Mouse (Mus musculus): ENCODE measurements around the gene Olfr767. TPM values are rescaled to one million over a fixed set of nuclear protein-coding genes. Genes with fewer than 3 reads are reported as not detected.
"Not testable (repeated sequence)": the region's sequence is repeated elsewhere in the genome, so short reads cannot be mapped to it uniquely, and the experiment has no call there.

Gene Olfr767
- total RNA-seq (2014; fragmentation: Nextera tagmentation) (not detected in 2 replicates), total RNA-seq (2017) (0.05 TPM in 1 of 2 replicates, not detected in the other), polyA plus RNA-seq (2012) (not detected in 2 replicates)

DNA sequence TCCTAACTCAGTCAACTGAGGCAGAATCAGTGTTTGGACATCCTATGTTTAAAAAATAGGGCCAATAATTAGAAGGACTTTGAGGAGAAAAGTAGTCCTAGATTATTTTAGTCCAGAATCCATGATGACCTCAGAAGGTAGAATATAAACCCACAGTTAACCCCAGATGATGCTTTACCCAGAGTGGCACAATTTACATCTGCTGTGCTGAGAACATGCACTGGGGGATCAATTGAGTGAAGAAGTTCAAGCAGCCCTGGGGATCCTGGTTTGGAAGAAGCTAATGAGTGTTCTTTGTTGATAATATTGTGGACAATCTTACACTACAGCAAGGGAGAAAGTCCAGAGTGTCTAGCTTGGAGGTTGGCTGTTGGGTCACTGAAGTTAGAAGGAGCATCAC lies at the start of gene Olfr767:
Gene Olfr767 (minus strand): TSS at position 101 of the 400 bp plus-strand sequence.
- not testable (repeated sequence) for H3K9me3 ChIP-seq (replicated peaks); H3K4me1 ChIP-seq (ENCODE audit: insufficient read depth, low read depth, low read length); ATAC-seq (ENCODE audit: extremely low read depth, insufficient number of reproducible peaks, low FRiP score, poor library complexity, severe bottlenecking); H3K36me3 ChIP-seq (replicated peaks); H3K4me3 ChIP-seq (ENCODE audit: low read depth, low read length); H3K27me3 ChIP-seq (ENCODE audit: insufficient read depth, low read length); DNase-seq (ENCODE audit: low spot score)

DNA sequence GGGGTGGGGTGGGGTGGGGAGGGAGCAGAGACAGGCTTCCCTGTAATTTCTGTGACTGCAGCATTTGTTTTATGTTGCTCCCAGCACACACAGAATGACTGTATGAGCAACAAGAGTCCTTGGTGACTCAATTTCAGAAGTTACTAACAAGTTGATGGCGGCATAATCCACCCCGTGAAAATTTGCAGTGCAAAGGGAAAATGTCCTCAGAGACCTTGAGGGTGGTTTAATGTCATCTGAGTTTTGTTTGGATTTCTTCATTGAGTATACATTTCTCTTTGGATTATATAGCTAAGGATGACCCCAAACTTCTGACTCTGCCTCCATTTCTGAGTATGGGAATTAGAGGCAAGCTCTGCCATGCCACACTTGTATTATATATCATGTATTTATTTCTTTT lies 35.1 kb upstream of the Olfr767 start, which contains the start of gene Olfr769:
Gene Olfr769 (minus strand): TSS at position 101 of the 400 bp plus-strand sequence.
- Histone ChIP-seq H3K27me3 (ENCODE audit: insufficient read depth, low read length) (no peaks in the 10 kb centered on the region), H3K4me3 (ENCODE audit: low read depth, low read length) (no peak within 1 kb of the TSS), H3K36me3 (replicated peaks) (no peaks in the 10 kb centered on the region), H3K9me3 (replicated peaks) (no peaks in the 10 kb centered on the region), H3K4me1 (ENCODE audit: insufficient read depth, low read depth, low read length) (no peaks in the 10 kb centered on the region)
- ATAC-seq (ENCODE audit: extremely low read depth, insufficient number of reproducible peaks, low FRiP score, poor library complexity, severe bottlenecking): no peak
- TF ChIP-seq CTCF (IDR thresholded peaks at IDR 0.05; ENCODE audit: low read depth, low read length): no peak
- TF ChIP-seq GATA2 (IDR thresholded peaks at IDR 0.05; ENCODE audit: borderline replicate concordance, low read depth, low read length): no peak
- no peak for TF ChIP-seq GATA1 (IDR thresholded peaks at IDR 0.05; ENCODE audit: borderline replicate concordance, low read length)
- TF ChIP-seq TAL1 (conservative IDR thresholded peaks at IDR 0.05; ENCODE audit: low read depth, low read length): no peak
- TF ChIP-seq POLR2AphosphoS5 (IDR thresholded peaks at IDR 0.05; ENCODE audit: insufficient replicate concordance, low read depth, low read length): no peak
- DNase-seq (ENCODE audit: low spot score): no peak

DNA sequence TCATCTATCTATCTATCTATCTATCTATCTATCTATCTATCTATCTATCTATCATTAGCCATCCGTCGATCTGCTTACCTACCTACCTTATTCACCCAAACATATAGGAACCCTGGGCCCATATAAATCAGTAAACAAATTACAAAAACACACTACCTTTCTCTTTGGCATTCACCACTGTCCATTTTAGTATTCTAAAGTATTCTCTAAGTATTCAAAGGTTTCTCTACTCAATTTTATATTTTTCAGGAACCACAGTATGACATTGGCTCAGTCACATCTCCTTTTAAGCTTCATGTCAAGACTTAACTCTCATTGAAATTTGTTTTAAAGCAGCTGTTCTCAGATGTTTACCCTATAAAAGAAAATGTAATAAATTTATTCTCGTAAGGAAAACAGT lies 32.4 kb upstream of the Olfr767 start:
- Histone ChIP-seq H3K4me3 (ENCODE audit: low read depth, low read length) (no peak overlapping the region), H3K27me3 (ENCODE audit: insufficient read depth, low read length) (no peaks in the 10 kb centered on the region), H3K36me3 (replicated peaks) (no peaks in the 10 kb centered on the region), H3K9me3 (replicated peaks) (no peaks in the 10 kb centered on the region), H3K4me1 (ENCODE audit: insufficient read depth, low read depth, low read length) (no peaks in the 10 kb centered on the region)
- DNase-seq (ENCODE audit: low spot score) (no peak), ATAC-seq (ENCODE audit: extremely low read depth, insufficient number of reproducible peaks, low FRiP score, poor library complexity, severe bottlenecking) (no peak)
- TF ChIP-seq CTCF (IDR thresholded peaks at IDR 0.05; ENCODE audit: low read depth, low read length) (no peak), GATA2 (IDR thresholded peaks at IDR 0.05; ENCODE audit: borderline replicate concordance, low read depth, low read length) (no peak)

DNA sequence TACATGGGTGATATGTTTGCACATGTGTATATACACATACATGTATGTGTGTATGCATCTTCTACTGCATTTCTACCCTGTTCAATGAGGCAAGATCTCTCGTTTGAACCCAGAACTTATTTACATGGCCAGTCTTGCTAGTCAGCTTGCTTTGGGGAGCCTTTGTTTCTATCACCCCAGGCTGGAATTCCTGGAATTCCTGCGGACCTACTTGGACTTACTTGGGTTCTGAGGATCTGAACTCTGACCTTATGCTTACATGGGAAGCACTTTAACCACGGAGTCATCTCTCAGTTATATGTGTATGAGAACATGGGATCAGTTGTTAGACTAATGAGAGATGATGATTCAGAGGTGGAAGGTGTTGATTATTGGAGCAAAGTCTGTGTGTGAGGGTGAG lies 18.5 kb upstream of the Olfr767 start:
- Histone ChIP-seq H3K27me3 (ENCODE audit: insufficient read depth, low read length) (no peaks in the 10 kb centered on the region), H3K4me3 (ENCODE audit: low read depth, low read length) (no peak overlapping the region), H3K36me3 (replicated peaks) (no peaks in the 10 kb centered on the region), H3K9me3 (replicated peaks) (no peaks in the 10 kb centered on the region), H3K4me1 (ENCODE audit: insufficient read depth, low read depth, low read length) (no peaks in the 10 kb centered on the region)
- DNase-seq (ENCODE audit: low spot score) (no peak), ATAC-seq (ENCODE audit: extremely low read depth, insufficient number of reproducible peaks, low FRiP score, poor library complexity, severe bottlenecking) (no peak)
- TF ChIP-seq GATA2 (IDR thresholded peaks at IDR 0.05; ENCODE audit: borderline replicate concordance, low read depth, low read length) (no peak), CTCF (IDR thresholded peaks at IDR 0.05; ENCODE audit: low read depth, low read length) (no peak), POLR2AphosphoS5 (IDR thresholded peaks at IDR 0.05; ENCODE audit: insufficient replicate concordance, low read depth, low read length) (no peak), GATA1 (IDR thresholded peaks at IDR 0.05; ENCODE audit: borderline replicate concordance, low read length) (no peak), TAL1 (conservative IDR thresholded peaks at IDR 0.05; ENCODE audit: low read depth, low read length) (no peak)

DNA sequence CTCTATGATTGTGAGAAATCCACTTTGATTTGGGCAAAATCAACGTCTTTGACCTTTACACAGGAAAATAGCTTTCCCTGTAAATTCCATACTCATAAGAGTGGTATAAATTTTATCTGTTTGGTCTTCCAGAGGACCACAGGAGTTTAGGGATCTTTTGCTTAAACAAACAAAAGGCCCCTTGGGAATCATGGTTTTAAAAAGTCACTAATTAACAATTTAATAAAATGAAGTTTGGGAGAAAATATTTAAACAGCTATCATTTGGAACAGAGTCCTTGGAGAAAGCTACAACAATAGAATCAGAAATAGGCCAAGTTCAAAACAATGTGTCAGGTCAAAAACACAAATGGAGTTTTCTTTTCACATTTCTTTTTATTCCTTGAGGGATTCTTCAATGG lies 16.6 kb upstream of the Olfr767 start, which contains the start of gene Olfr768:
Gene Olfr768 (minus strand): TSS at position 101 of the 400 bp plus-strand sequence.
- H3K36me3 ChIP-seq (replicated peaks): no peaks in the 10 kb centered on the region
- no peaks in the 10 kb centered on the region for H3K27me3 ChIP-seq (ENCODE audit: insufficient read depth, low read length)
- no peak within 1 kb of the TSS for H3K4me3 ChIP-seq (ENCODE audit: low read depth, low read length)
- H3K9me3 ChIP-seq (replicated peaks): no peaks in the 10 kb centered on the region
- no peak for ATAC-seq (ENCODE audit: extremely low read depth, insufficient number of reproducible peaks, low FRiP score, poor library complexity, severe bottlenecking)
- no peak for TF ChIP-seq GATA2 (IDR thresholded peaks at IDR 0.05; ENCODE audit: borderline replicate concordance, low read depth, low read length)
- TF ChIP-seq POLR2AphosphoS5 (IDR thresholded peaks at IDR 0.05; ENCODE audit: insufficient replicate concordance, low read depth, low read length): no peak
- no peak for TF ChIP-seq GATA1 (IDR thresholded peaks at IDR 0.05; ENCODE audit: borderline replicate concordance, low read length)
- no peak for TF ChIP-seq CTCF (IDR thresholded peaks at IDR 0.05; ENCODE audit: low read depth, low read length)
- TF ChIP-seq TAL1 (conservative IDR thresholded peaks at IDR 0.05; ENCODE audit: low read depth, low read length): no peak
- H3K4me1 ChIP-seq (ENCODE audit: insufficient read depth, low read depth, low read length): no peaks in the 10 kb centered on the region
- no peak for DNase-seq (ENCODE audit: low spot score)

DNA sequence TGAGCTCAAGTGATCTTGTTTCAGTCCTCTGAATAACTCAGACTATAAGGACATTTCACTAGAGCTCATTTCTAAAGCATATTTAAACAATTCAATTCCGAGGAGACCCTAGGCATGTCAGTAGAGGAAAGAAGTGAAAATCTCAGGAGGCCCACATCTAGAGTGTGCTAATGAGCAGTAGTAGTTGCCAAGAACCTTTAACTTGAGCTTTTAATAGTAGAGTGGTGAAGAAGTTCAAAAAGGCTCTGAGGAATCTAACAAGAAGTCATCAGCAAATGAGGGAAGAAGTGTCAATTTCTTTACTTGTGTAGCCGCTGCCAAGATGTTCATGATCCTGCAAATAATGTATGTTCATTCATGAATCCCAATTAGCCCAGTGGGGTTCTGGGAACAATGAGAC lies 13.8 kb downstream of the Olfr767 start, which contains the start of gene Olfr766-ps1:
Gene Olfr766-ps1 (minus strand): TSS at position 101 of the 400 bp plus-strand sequence.
- ATAC-seq (ENCODE audit: extremely low read depth, insufficient number of reproducible peaks, low FRiP score, poor library complexity, severe bottlenecking) (no peak), DNase-seq (ENCODE audit: low spot score) (no peak)
- TF ChIP-seq GATA2 (IDR thresholded peaks at IDR 0.05; ENCODE audit: borderline replicate concordance, low read depth, low read length): no peak
- TF ChIP-seq POLR2AphosphoS5 (IDR thresholded peaks at IDR 0.05; ENCODE audit: insufficient replicate concordance, low read depth, low read length): no peak
- no peak for TF ChIP-seq CTCF (IDR thresholded peaks at IDR 0.05; ENCODE audit: low read depth, low read length)
- TF ChIP-seq TAL1 (conservative IDR thresholded peaks at IDR 0.05; ENCODE audit: low read depth, low read length): no peak
- TF ChIP-seq GATA1 (IDR thresholded peaks at IDR 0.05; ENCODE audit: borderline replicate concordance, low read length): no peak
- Histone ChIP-seq H3K9me3 (replicated peaks) (no peaks in the 10 kb centered on the region), H3K4me1 (ENCODE audit: insufficient read depth, low read depth, low read length) (no peaks in the 10 kb centered on the region), H3K36me3 (replicated peaks) (no peaks in the 10 kb centered on the region), H3K27me3 (ENCODE audit: insufficient read depth, low read length) (no peaks in the 10 kb centered on the region), H3K4me3 (ENCODE audit: low read depth, low read length) (no peak within 1 kb of the TSS)

DNA sequence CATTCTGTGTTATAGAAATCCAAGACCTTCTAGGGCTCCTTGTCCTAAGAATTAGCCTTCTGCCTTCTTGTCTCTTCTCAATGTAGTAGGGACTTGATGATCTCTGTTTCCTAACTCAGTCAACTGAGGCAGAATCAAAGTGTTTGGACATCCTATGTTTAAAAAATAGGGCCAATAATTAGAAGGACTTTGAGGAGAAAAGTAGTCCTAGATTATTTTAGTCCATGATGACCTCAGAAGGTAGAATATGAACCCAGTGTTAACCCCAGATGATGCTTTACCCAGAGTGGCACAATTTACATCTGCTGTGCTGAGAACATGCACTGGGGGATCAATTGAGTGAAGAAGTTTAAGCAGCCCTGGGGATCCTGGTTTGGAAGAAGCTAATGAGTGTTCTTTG lies 32.8 kb downstream of the Olfr767 start, which contains the start of gene Olfr765:
Gene Olfr765 (minus strand): TSS at position 101 of the 400 bp plus-strand sequence.
- H3K4me1 ChIP-seq (ENCODE audit: insufficient read depth, low read depth, low read length); H3K4me3 ChIP-seq (ENCODE audit: low read depth, low read length); DNase-seq (ENCODE audit: low spot score); H3K9me3 ChIP-seq (replicated peaks); H3K36me3 ChIP-seq (replicated peaks); ATAC-seq (ENCODE audit: extremely low read depth, insufficient number of reproducible peaks, low FRiP score, poor library complexity, severe bottlenecking); H3K27me3 ChIP-seq (ENCODE audit: insufficient read depth, low read length): not testable (repeated sequence)

Measured in G1E (cell line).